ENCODE assay signal across 11 mouse cellular contexts in genomic region chr11:85323567-85324330, GRCm38 (mm10). TPM values are rescaled to one million over a fixed set of nuclear protein-coding genes. Genes with fewer than 3 reads are reported as not detected.
DNase-seq lines count a peak whose midpoint lies in the region; ATAC-seq and TF ChIP-seq lines count a peak whose summit lies in the region.
"Had no signal": no experiment of that assay in that cellular context is flagged by ENCODE, and none has a peak within 500 bp of the region (broad histone marks: within the 10 kb centered on the region; RNA-seq: fewer than 3 reads in every experiment).

No protein-coding gene starts in this region.

- peaks cover 0 to 17% of the 10 kb centered on the region in 2 experiments; a peak in 2 of 4 replicates for H3K36me3 ChIP-seq in MEL (ENCODE audit: control insufficient read depth in 1 of 2, insufficient read depth in 2 of 2, low read length in 2 of 2)
- H3K36me3 ChIP-seq: stomach, embryonic 15.5 days had no signal

- no peak for TF ChIP-seq POLR2A in lung, adult 2 months (IDR thresholded peaks at IDR 0.05; ENCODE audit: borderline replicate concordance, extremely low read depth, low read depth, low read length)
- peak in 1 of 2 experiments; percentile 80; a peak in 2 of 4 replicates for TF ChIP-seq POLR2A in MEL (IDR thresholded peaks at IDR 0.05; ENCODE audit: control insufficient read depth in 1 of 2, insufficient read depth in 1 of 2, low read depth in 1 of 2, low read length in 2 of 2, poor library complexity in 1 of 2)

- H3K4me1 ChIP-seq in lung, adult 2 months (ENCODE audit: control insufficient read depth, insufficient read depth, low read length): peaks cover 3% of the 10 kb centered on the region; the same call in 1 of the 2 replicates
- peaks cover 7 to 9% of the 10 kb centered on the region in 2 experiments for H3K4me1 ChIP-seq in MEL (ENCODE audit: control insufficient read depth in 1 of 2, insufficient read depth in 2 of 2, low read length in 2 of 2)
- H3K4me1 ChIP-seq: embryonic facial prominence, embryonic 13.5 days; stomach, embryonic 15.5 days had no signal

- peak overlapping the region; percentile 69 for H3K9ac ChIP-seq in MEL (ENCODE audit: control insufficient read depth, low read depth, low read length, poor library complexity, severe bottlenecking)
- H3K9ac ChIP-seq: embryonic facial prominence, embryonic 13.5 days; stomach, embryonic 15.5 days had no signal

- H3K4me3 ChIP-seq in lung, adult 2 months (replicated peaks; ENCODE audit: extremely low read depth, low read depth, low read length): no peak overlapping the region
- peak overlapping the region; percentile 50 to 53 for H3K4me3 ChIP-seq in MEL (ENCODE audit: control insufficient read depth in 1 of 2, insufficient read depth in 1 of 2, low read depth in 2 of 2, low read length in 2 of 2)
- H3K4me3 ChIP-seq: embryonic facial prominence, embryonic 13.5 days; stomach, embryonic 15.5 days had no signal

- no peak for TF ChIP-seq CTCF in lung, adult 2 months (IDR thresholded peaks at IDR 0.05; ENCODE audit: insufficient read depth, low read length)
- TF ChIP-seq CTCF in MEL (IDR thresholded peaks at IDR 0.05 in 2 of 3, conservative IDR thresholded peaks at IDR 0.05 in 1 of 3; ENCODE audit: control insufficient read depth in 1 of 3, insufficient read depth in 1 of 3, low read depth in 2 of 3, low read length in 3 of 3, poor library complexity in 1 of 3, severe bottlenecking in 1 of 3): no peak

- H3K27ac ChIP-seq in MEL (ENCODE audit: control insufficient read depth, low read depth, low read length): peak overlapping the region; percentile 94
- H3K27ac ChIP-seq: embryonic facial prominence, embryonic 13.5 days; stomach, embryonic 15.5 days had no signal

- DNase-seq in lung, adult 18-20 months: peak; percentile 8 to 15
- DNase-seq in lung, adult 2 months: no peak
- peak; percentile 97 for DNase-seq in MEL (ENCODE audit: low read depth, low spot score)
- peak; percentile 38 to 40 for DNase-seq in natural killer cell, adult 2 months (ENCODE audit: low spot score in 2 of 2)
- no peak for DNase-seq in left cerebral cortex, postnatal 10 days (ENCODE audit: extremely low spot score in 1 of 2, low spot score in 2 of 2)
- no peak for DNase-seq in cerebellum, postnatal 25 days
- DNase-seq in gastrocnemius, postnatal 4 days (ENCODE audit: low spot score in 2 of 2): no peak
- DNase-seq: heart, postnatal 10 days had no signal

- no peaks in the 10 kb centered on the region for H3K9me3 ChIP-seq in MEL (replicated peaks; ENCODE audit: insufficient read depth, low read length)
- H3K9me3 ChIP-seq: embryonic facial prominence, embryonic 13.5 days; stomach, embryonic 15.5 days had no signal

- peak; percentile 61 to 75 for TF ChIP-seq EP300 in MEL (IDR thresholded peaks at IDR 0.05; ENCODE audit: low read depth in 1 of 2, low read length in 2 of 2)

- ATAC-seq in inflammation-experienced regulatory T-cells, adult 6 months: peak; percentile 67

- 79% methylated on average over 9 of the region's 9 CpGs for WGBS in lung, adult 2 months

- no peak for TF ChIP-seq RAD21 in MEL (IDR thresholded peaks at IDR 0.05; ENCODE audit: low read depth, low read length)

- peaks cover 13% of the 10 kb centered on the region for H3K79me2 ChIP-seq in MEL (ENCODE audit: control insufficient read depth, insufficient read depth, low read length, poor library complexity)

- no peaks in the 10 kb centered on the region for H3K27me3 ChIP-seq in MEL (ENCODE audit: control insufficient read depth in 1 of 2, insufficient read depth in 2 of 2, low read length in 2 of 2)
- H3K27me3 ChIP-seq: embryonic facial prominence, embryonic 13.5 days; stomach, embryonic 15.5 days had no signal

- intact Hi-C loops in left cerebral cortex, postnatal 10 days (cut with DNase I): no loop called here

TF ChIP-seq in MEL, 35 proteins besides CTCF, POLR2A, EP300 and RAD21:
- TF ChIP-seq KAT2A (conservative IDR thresholded peaks at IDR 0.05; ENCODE audit: low read depth, low read length) (no peak), NELFE (IDR thresholded peaks at IDR 0.05; ENCODE audit: low read depth, low read length) (peak; percentile 51), ELF1 (IDR thresholded peaks at IDR 0.05; ENCODE audit: low read depth, low read length) (peak; percentile 85), MYC (IDR thresholded peaks at IDR 0.05; ENCODE audit: low read depth, low read length) (peak; percentile 99), ZNF384 (IDR thresholded peaks at IDR 0.05; ENCODE audit: low read depth, low read length) (0 out of 2 replicates have a peak, but pooled peaks have one; percentile 11), MAZ (IDR thresholded peaks at IDR 0.05; ENCODE audit: low read depth, low read length) (0 out of 2 replicates have a peak, but pooled peaks have one; percentile 22), TBP (IDR thresholded peaks at IDR 0.05; ENCODE audit: low read depth, low read length) (peak; percentile 95), E2F4 (IDR thresholded peaks at IDR 0.05; ENCODE audit: borderline replicate concordance, low read depth, low read length) (0 out of 2 replicates have a peak, but pooled peaks have one; percentile 31), MAFK (IDR thresholded peaks at IDR 0.05; ENCODE audit: borderline replicate concordance, low read depth, low read length) (peak; percentile 66), JUND (IDR thresholded peaks at IDR 0.05; ENCODE audit: low read depth, low read length) (no peak), USF2 (IDR thresholded peaks at IDR 0.05; ENCODE audit: borderline replicate concordance in 1 of 2, insufficient read depth in 1 of 2, low read depth in 1 of 2, low read length in 2 of 2) (no peak), GATA1 (IDR thresholded peaks at IDR 0.05; ENCODE audit: low read depth, low read length) (0 out of 2 replicates have a peak, but pooled peaks have one; percentile 24), MAX (IDR thresholded peaks at IDR 0.05; ENCODE audit: low read length) (peak; percentile 97), TCF12 (IDR thresholded peaks at IDR 0.05; ENCODE audit: low read depth, low read length) (peak; percentile 13; the same call in 1 of the 2 replicates), ETS1 (IDR thresholded peaks at IDR 0.05; ENCODE audit: low read depth, low read length) (peak; percentile 94), ZC3H11A (IDR thresholded peaks at IDR 0.05; ENCODE audit: low read depth, low read length) (no peak), RCOR1 (IDR thresholded peaks at IDR 0.05; ENCODE audit: low read depth, low read length) (0 out of 2 replicates have a peak, but pooled peaks have one; percentile 25), ZMIZ1 (IDR thresholded peaks at IDR 0.05; ENCODE audit: low read depth, low read length) (no peak), SIN3A (IDR thresholded peaks at IDR 0.05; ENCODE audit: low read length) (peak; percentile 98), NRF1 (IDR thresholded peaks at IDR 0.05; ENCODE audit: insufficient read depth, low read depth, low read length, poor library complexity, severe bottlenecking) (no peak), BHLHE40 (IDR thresholded peaks at IDR 0.05; ENCODE audit: borderline replicate concordance, low read depth, low read length) (no peak), POLR2AphosphoS2 (IDR thresholded peaks at IDR 0.05; ENCODE audit: low read length) (peak; percentile 59; the same call in 1 of the 2 replicates), POLR2AphosphoS5 (IDR thresholded peaks at IDR 0.05; ENCODE audit: borderline replicate concordance, low read depth, low read length) (no peak), USF1 (IDR thresholded peaks at IDR 0.05; ENCODE audit: low read depth, low read length) (peak; percentile 69), CHD2 (IDR thresholded peaks at IDR 0.05; ENCODE audit: low read length) (no peak), HCFC1 (IDR thresholded peaks at IDR 0.05; ENCODE audit: low read depth, low read length) (0 out of 2 replicates have a peak, but pooled peaks have one; percentile 49), SMC3 (IDR thresholded peaks at IDR 0.05; ENCODE audit: low read depth, low read length) (no peak), MEF2A (IDR thresholded peaks at IDR 0.05; ENCODE audit: extremely low read depth, insufficient replicate concordance, low read depth, low read length, poor library complexity, severe bottlenecking) (no peak), CHD1 (IDR thresholded peaks at IDR 0.05; ENCODE audit: low read depth, low read length) (peak; percentile 91; the same call in 1 of the 2 replicates), MYB (IDR thresholded peaks at IDR 0.05; ENCODE audit: low read depth, low read length) (no peak), MXI1 (IDR thresholded peaks at IDR 0.05; ENCODE audit: low read depth, low read length) (peak; percentile 99)
TF ChIP-seq in MEL: peak in this region for 19.

RNA-seq across cellular contexts. Expression of gene Ppm1d, which starts 12.7 kb away (rescaled TPM):
- 7.3 and 7.4 TPM in 2 replicates for polyA plus RNA-seq in lung, adult 2 months (2012; rRNA removed)
- total RNA-seq in MEL (2012; rRNA removed): 13.3 and 14.9 TPM in 2 replicates
- 10 to 100 TPM in 1 of 2 experiments, not detected in 1; 15.5 TPM for polyA plus RNA-seq in MEL (2012; ENCODE audit: insufficient read depth in 1 of 2, insufficient read length in 2 of 2, low read depth in 1 of 2, low replicate concordance in 2 of 2, missing spikeins in 1 of 2)
- 1 to 10 TPM; 3.7 to 4.2 (median 3.8) TPM for polyA plus RNA-seq in inflammation-experienced regulatory T-cells, adult 6 months (2017; shearing (Covaris generic))
- total RNA-seq in left cerebral cortex, postnatal 10 days (2021): 10 to 100 TPM; 19.2 to 20.4 TPM
- total RNA-seq in gastrocnemius, postnatal 4 days (2021): 10 to 100 TPM; 11.8 to 15.3 TPM

RNA-seq across cellular contexts. Expression of gene Bcas3, which starts 29.2 kb away (rescaled TPM):
- 54.9 and 55.7 TPM in 2 replicates for polyA plus RNA-seq in lung, adult 2 months (2012; rRNA removed)
- total RNA-seq in MEL (2012; rRNA removed): 5.9 and 8.6 TPM in 2 replicates
- 10 to 100 TPM in 1 of 2 experiments, not detected in 1; 14.7 TPM for polyA plus RNA-seq in MEL (2012; ENCODE audit: insufficient read depth in 1 of 2, insufficient read length in 2 of 2, low read depth in 1 of 2, low replicate concordance in 2 of 2, missing spikeins in 1 of 2)
- 10 to 100 TPM; 25.6 to 48.7 (median 33.9) TPM for polyA plus RNA-seq in inflammation-experienced regulatory T-cells, adult 6 months (2017; shearing (Covaris generic))
- total RNA-seq in left cerebral cortex, postnatal 10 days (2021): 10 to 100 TPM; 49.2 to 61.1 TPM
- total RNA-seq in gastrocnemius, postnatal 4 days (2021): 10 to 100 TPM; 37.5 to 47.1 TPM

Comparison
In these comparisons a context has a peak if more than half of its experiments do, and no peak if none do; other contexts are left out.
1. DNase-seq: peak in lung, adult 18-20 months (2 of 2), MEL (single experiment) and natural killer cell, adult 2 months (2 of 2); none in lung, adult 2 months (single experiment), left cerebral cortex, postnatal 10 days (0 of 2), cerebellum, postnatal 25 days (0 of 2) and gastrocnemius, postnatal 4 days (0 of 2).